Mouse (Mus musculus): ENCODE measurements at regions not wholly inside any gene's neighbourhood (a gene's known extent, or its start where the extent isn't known, plus 50 kb on each side); places are given as distances from the start of the nearest gene placed in this dataset. TPM values are rescaled to one million over a fixed set of nuclear protein-coding genes. Genes with fewer than 3 reads are reported as not detected.
"Not testable (repeated sequence)": the region's sequence is repeated elsewhere in the genome, so short reads cannot be mapped to it uniquely, and the experiment has no call there.

GRCm38 (mm10) chr8:71192939-71193338 lies 79.6 kb upstream of the Myo9b start:
- H3K9me3 ChIP-seq (ENCODE audit: control insufficient read depth, low read length); H3K4me3 ChIP-seq (ENCODE audit: low read depth, low read length); H3K4me1 ChIP-seq (ENCODE audit: control insufficient read depth, insufficient read depth, low read length); H3K27ac ChIP-seq (ENCODE audit: low read depth, low read length); DNase-seq (ENCODE audit: low spot score); H3K9ac ChIP-seq (ENCODE audit: low read length); H3K36me3 ChIP-seq (ENCODE audit: control insufficient read depth, insufficient read depth, low read length); H3K27me3 ChIP-seq (ENCODE audit: control insufficient read depth, insufficient read depth, low read length); H3K4me2 ChIP-seq (ENCODE audit: low read depth): not testable (repeated sequence)
- 64% methylated on average over 1 of the region's 1 CpGs for WGBS
- ATAC-seq (ENCODE audit: insufficient read depth, low FRiP score, low TSS enrichment): peak; percentile 57; the same call in 1 of the 2 replicates

GRCm38 (mm10) chr8:71195006-71195722 lies 77.3 kb upstream of the Myo9b start:
- H3K9me3 ChIP-seq (ENCODE audit: control insufficient read depth, low read length): not testable (repeated sequence)

More at GRCm38 (mm10) chr8:71195006-71195722, 77.3 kb upstream of the Myo9b start:
- DNase-seq (ENCODE audit: low spot score); H3K27ac ChIP-seq (ENCODE audit: low read depth, low read length); H3K4me3 ChIP-seq (ENCODE audit: low read depth, low read length); ATAC-seq (ENCODE audit: insufficient read depth, low FRiP score, low TSS enrichment); H3K27me3 ChIP-seq (ENCODE audit: control insufficient read depth, insufficient read depth, low read length); H3K4me2 ChIP-seq (ENCODE audit: low read depth); H3K9ac ChIP-seq (ENCODE audit: low read length); H3K4me1 ChIP-seq (ENCODE audit: control insufficient read depth, insufficient read depth, low read length); H3K36me3 ChIP-seq (ENCODE audit: control insufficient read depth, insufficient read depth, low read length): not testable (repeated sequence)
- 83% methylated on average over 9 of the region's 9 CpGs for WGBS

Small RNAs in the stretch of these regions (microRNA-seq; reads per million reads assigned to microRNA genes)
- not detected for gene Gm27628

All from neural tube, embryonic 11.5 days (tissue).